Mouse (Mus musculus) left cerebral cortex, postnatal 36 days (tissue): ENCODE measurements around the gene Grxcr1. TPM values are rescaled to one million over a fixed set of nuclear protein-coding genes. Genes with fewer than 3 reads are reported as not detected.

Experiments
- total RNA-seq, 2 experiments: library from RNA; stranded (reverse); gene quantifications; 2 replicates each; pipeline ENCODE4 v1.2.3; 2021

The Grxcr1 gene
- total RNA-seq, 2 experiments from 2014 or later: not detected

Other genes starting within 250 kb of the Grxcr1 start
- 100 to 1,000 TPM; 158 to 197 TPM for gene Atp8a1, start 184.4 kb upstream of the Grxcr1 start, total RNA-seq
- not detected for gene Gm5108, start 90.2 kb upstream of the Grxcr1 start, total RNA-seq
- not detected for gene Gm21905, start 85.4 kb upstream of the Grxcr1 start, total RNA-seq